Mouse (Mus musculus) urinary bladder, postnatal 14 days (tissue): ENCODE results near the gene Unc45a.

ENCODE experiments used
- DNase-seq: peaks from one replicate; pipeline ENCODE4 v3.0.0; 2021; ENCODE audit warnings: low spot score

Gene Unc45a

GRCm38 (mm10) chr7:80340793-80341192 is at the start of gene Unc45a:
Unc45a (minus strand) TSS chr7:80341005.
- peak; percentile 73 for DNase-seq

- DNase-seq: peak; percentile 62
Measured at GRCm38 (mm10) chr7:80387633-80388543, 47.1 kb upstream of the Unc45a start, which contains the start of gene Fes. Fes (minus strand) TSS chr7:80387946.

- no peak for DNase-seq
Measured at GRCm38 (mm10) chr7:80387033-80387632, 46.3 kb upstream of the Unc45a start.

GRCm38 (mm10) chr7:80386235-80386930 is 45.6 kb upstream of the Unc45a start:
- peak; percentile 94 for DNase-seq

- no peak for DNase-seq
Measured at GRCm38 (mm10) chr7:80382919-80383318, 42.1 kb upstream of the Unc45a start.

GRCm38 (mm10) chr7:80379531-80379930 is 38.7 kb upstream of the Unc45a start:
- DNase-seq: no peak

- peak; percentile 71 for DNase-seq
Measured at GRCm38 (mm10) chr7:80377471-80377870, 36.7 kb upstream of the Unc45a start.

GRCm38 (mm10) chr7:80376192-80376591 is 35.4 kb upstream of the Unc45a start:
- DNase-seq: no peak

GRCm38 (mm10) chr7:80375376-80376039 is 34.7 kb upstream of the Unc45a start:
- DNase-seq: peak; percentile 59

GRCm38 (mm10) chr7:80374733-80375132 is 33.9 kb upstream of the Unc45a start:
- no peak for DNase-seq

GRCm38 (mm10) chr7:80374280-80374679 is 33.5 kb upstream of the Unc45a start:
- DNase-seq: no peak

- DNase-seq: no peak
Measured at GRCm38 (mm10) chr7:80373850-80374249, 33.0 kb upstream of the Unc45a start.

- DNase-seq: no peak
Measured at GRCm38 (mm10) chr7:80373352-80373751, 32.5 kb upstream of the Unc45a start.

GRCm38 (mm10) chr7:80372667-80373066 is 31.9 kb upstream of the Unc45a start:
- no peak for DNase-seq

- no peak for DNase-seq
Measured at GRCm38 (mm10) chr7:80372166-80372565, 31.4 kb upstream of the Unc45a start.

GRCm38 (mm10) chr7:80371041-80371751 is 30.4 kb upstream of the Unc45a start, which contains the start of gene Man2a2:
Man2a2 (minus strand) TSS chr7:80371375.
- DNase-seq: peak; percentile 66

GRCm38 (mm10) chr7:80370649-80371040 is 29.8 kb upstream of the Unc45a start:
- DNase-seq: peak; percentile 84

GRCm38 (mm10) chr7:80369967-80370431 is 29.2 kb upstream of the Unc45a start:
- DNase-seq: no peak

- no peak for DNase-seq
Measured at GRCm38 (mm10) chr7:80369461-80369860, 28.7 kb upstream of the Unc45a start.

- DNase-seq: no peak
Measured at GRCm38 (mm10) chr7:80368635-80369421, 28.0 kb upstream of the Unc45a start.
